Mouse (Mus musculus) midbrain, embryonic 13.5 days (tissue): ENCODE results near the gene Dars2. TPM values are rescaled to one million over a fixed set of nuclear protein-coding genes. Genes with fewer than 3 reads are reported as not detected.

ENCODE experiments used
- ATAC-seq: fragments of 200-750 bp; cut with Nextera tagmentation; 2 replicates; pipeline ENCODE4 v1.8.0; 2017; ENCODE audit warnings: mild to moderate bottlenecking, moderate TSS enrichment, moderate library complexity
- H3K27ac ChIP-seq: fragments of 300-500 bp; sonication (generic); 2 replicates; pipeline ENCODE4 v1.5.1; 2015; ENCODE audit warnings: inconsistent platforms, mild to moderate bottlenecking, moderate library complexity
- H3K27me3 ChIP-seq: fragments of 300-500 bp; sonication (generic); 2 replicates; pipeline ENCODE4 v1.6.1; 2015; ENCODE audit warnings: mild to moderate bottlenecking, inconsistent platforms
- H3K36me3 ChIP-seq: fragments of 300-500 bp; sonication (generic); 2 replicates; pipeline ENCODE4 v1.6.1; 2015; ENCODE audit warnings: mild to moderate bottlenecking, inconsistent platforms
- H3K4me1 ChIP-seq: fragments of 300-500 bp; sonication (generic); replicated peaks from 2 replicates; pipeline ENCODE4 v1.6.1; 2015; ENCODE audit warnings: inconsistent platforms
- H3K4me2 ChIP-seq: fragments of 300-500 bp; sonication (generic); replicated peaks from 2 replicates; pipeline ENCODE4 v1.6.1; 2015; ENCODE audit warnings: moderate library complexity, mild to moderate bottlenecking, inconsistent platforms
- H3K4me3 ChIP-seq: fragments of 300-500 bp; sonication (generic); replicated peaks from 2 replicates; pipeline ENCODE4 v1.5.1; 2015; ENCODE audit warnings: mild to moderate bottlenecking, inconsistent platforms
- H3K9ac ChIP-seq: fragments of 300-500 bp; sonication (generic); replicated peaks from 2 replicates; pipeline ENCODE4 v1.6.1; 2015; ENCODE audit warnings: mild to moderate bottlenecking, inconsistent platforms
- H3K9me3 ChIP-seq: fragments of 300-500 bp; sonication (generic); 2 replicates; pipeline ENCODE4 v1.6.1; 2016; ENCODE audit warnings: mild to moderate bottlenecking, inconsistent platforms
- WGBS: fragments of 180-500 bp; shearing (Covaris S2); methylation state at CpG from one replicate; pipeline ENCODE4 v1.1.7; 2015; 5-methylcytosine and 5-hydroxymethylcytosine counted together
- polyA plus RNA-seq: library from polyadenylated mRNA; unstranded; fragments of >200 nt; fragmentation: Nextera tagmentation; extraction: Ambion mirVana; gene quantifications from 2 replicates; pipeline ENCODE4 v1.2.1, GENCODE M21; 2015

Gene Dars2
- polyA plus RNA-seq, 1 experiment from 2014 or later: 29.5 TPM

- Histone ChIP-seq H3K9ac (no peak overlapping the region), H3K27me3 (no peaks in the 10 kb centered on the region), H3K4me3 (no peak overlapping the region), H3K9me3 (no peaks in the 10 kb centered on the region), H3K4me2 (no peak overlapping the region), H3K36me3 (peaks cover 24% of the 10 kb centered on the region), H3K27ac (no peak overlapping the region), H3K4me1 (no peaks in the 10 kb centered on the region)
- no peak for ATAC-seq
- 82% methylated on average over 5 of the region's 5 CpGs for WGBS
These were observed 64.0 kb downstream of the Dars2 start for GRCm38 (mm10) chr1:161006471-161006870.

DNA sequence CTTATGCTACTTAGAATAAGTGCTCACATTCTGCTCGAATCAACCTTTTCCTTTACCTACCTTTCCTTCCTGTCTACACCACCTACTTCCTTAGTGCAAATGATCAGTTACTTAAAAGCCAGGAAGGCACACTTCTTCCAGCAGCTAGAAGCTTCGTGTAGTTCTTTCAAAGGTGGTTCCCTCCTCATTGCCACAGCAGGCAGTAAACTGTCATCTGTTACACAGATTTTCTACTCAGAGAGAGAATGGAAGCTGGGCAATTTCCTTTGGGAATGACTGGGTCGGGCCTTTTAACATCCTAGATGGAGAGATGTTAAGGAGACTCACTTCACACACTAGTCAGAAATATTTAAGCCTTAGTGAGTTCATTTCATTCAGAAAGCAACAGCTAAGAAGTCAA is 64.9 kb downstream of the Dars2 start:
- Histone ChIP-seq H3K4me2 (no peak overlapping the region), H3K9me3 (no peaks in the 10 kb centered on the region), H3K4me1 (no peaks in the 10 kb centered on the region), H3K4me3 (no peak overlapping the region), H3K36me3 (peaks cover 23% of the 10 kb centered on the region), H3K27me3 (no peaks in the 10 kb centered on the region), H3K9ac (no peak overlapping the region), H3K27ac (no peak overlapping the region)
- 77% methylated on average over 3 of the region's 3 CpGs for WGBS
- ATAC-seq: no peak

- H3K27ac ChIP-seq: no peak overlapping the region
- WGBS: 63% methylated on average over 4 of the region's 4 CpGs
- H3K4me2 ChIP-seq: no peak overlapping the region
These were observed 65.5 kb downstream of the Dars2 start for GRCm38 (mm10) chr1:161004942-161005341.

DNA sequence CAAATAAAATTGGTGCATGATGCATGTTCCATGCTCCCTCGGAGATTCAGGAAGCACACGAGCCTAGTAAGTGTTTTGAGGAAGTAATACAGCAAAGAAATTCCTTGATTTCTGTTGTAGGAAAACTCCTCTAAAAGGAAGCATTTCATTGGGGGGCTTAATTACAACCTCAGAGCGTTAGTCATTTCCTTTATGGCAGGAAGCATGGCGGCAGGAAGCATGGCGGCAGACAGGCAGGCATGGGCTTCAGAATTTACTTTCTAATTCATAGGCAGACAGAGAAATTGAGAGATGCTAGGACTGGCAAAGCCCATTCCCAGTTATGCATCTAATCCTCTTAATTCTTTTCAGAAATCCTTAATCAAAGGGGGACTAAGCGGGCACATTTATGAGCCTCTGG is 76.6 kb downstream of the Dars2 start:
- Histone ChIP-seq H3K4me1 (no peaks in the 10 kb centered on the region), H3K27me3 (no peaks in the 10 kb centered on the region), H3K27ac (no peak overlapping the region), H3K9ac (no peak overlapping the region), H3K4me3 (no peak overlapping the region), H3K4me2 (no peak overlapping the region), H3K36me3 (no peaks in the 10 kb centered on the region), H3K9me3 (no peaks in the 10 kb centered on the region)
- ATAC-seq: no peak
- 71% methylated on average over 6 of the region's 6 CpGs for WGBS

More at GRCm38 (mm10) chr1:161004942-161005341, 65.5 kb downstream of the Dars2 start:
- ATAC-seq: no peak
- no peaks in the 10 kb centered on the region for H3K4me1 ChIP-seq
- no peak overlapping the region for H3K4me3 ChIP-seq
- no peaks in the 10 kb centered on the region for H3K9me3 ChIP-seq
- H3K9ac ChIP-seq: no peak overlapping the region
- peaks cover 29% of the 10 kb centered on the region for H3K36me3 ChIP-seq
- no peaks in the 10 kb centered on the region for H3K27me3 ChIP-seq

Other genes starting within 250 kb of the Dars2 start
- gene Rc3h1, start 164.2 kb downstream of the Dars2 start, polyA plus RNA-seq: 8.5 and 9.1 TPM in 2 replicates
- 3.8 and 4.1 TPM in 2 replicates for gene Serpinc1, start 92.1 kb downstream of the Dars2 start, polyA plus RNA-seq
- 13.6 and 14.1 TPM in 2 replicates for gene Zbtb37, start 35.8 kb downstream of the Dars2 start, polyA plus RNA-seq
- 19.1 and 22.1 TPM in 2 replicates for gene Cenpl, start 55 bp upstream of the Dars2 start, polyA plus RNA-seq
- 17.1 and 19.5 TPM in 2 replicates for gene Klhl20, start 60.9 kb upstream of the Dars2 start, polyA plus RNA-seq
- 10.7 and 13.4 TPM in 2 replicates for gene Ankrd45, start 72.0 kb upstream of the Dars2 start, polyA plus RNA-seq
- gene Tex50, start 88.7 kb upstream of the Dars2 start, polyA plus RNA-seq: 0.55 and 0.66 TPM in 2 replicates
- gene Prdx6, start 180.6 kb upstream of the Dars2 start, polyA plus RNA-seq: 211 and 220 TPM in 2 replicates